Mouse (Mus musculus): Measurements from ENCODE around the gene Strn4. TPM values are rescaled to one million over a fixed set of nuclear protein-coding genes. Genes with fewer than 3 reads are reported as not detected.

Gene Strn4
- polyA plus RNA-seq, 2 experiments = 109 to 197 TPM

GRCm38 (mm10) chr7:16810920-16811648, 4.6 kb upstream of the Strn4 start:
- Histone ChIP-seq H3K36me3 (ENCODE audit: control insufficient read depth, insufficient read depth, low read length) (peaks cover 36% of the 10 kb centered on the region), H3K4me2 (replicated peaks; ENCODE audit: low read depth, low read length, severe bottlenecking) (peak overlapping the region; percentile 96), H3K9me3 (ENCODE audit: control insufficient read depth, low read length) (no peaks in the 10 kb centered on the region), H3K27ac (replicated peaks; ENCODE audit: low read depth, low read length) (no peak overlapping the region), H3K4me1 (ENCODE audit: control insufficient read depth, insufficient read depth, low read length) (peaks cover 22% of the 10 kb centered on the region), H3K4me3 (replicated peaks; ENCODE audit: low read length) (peak overlapping the region; percentile 46), H3K9ac (ENCODE audit: low read depth, low read length, severe bottlenecking) (peak overlapping the region; percentile 50), H3K27me3 (ENCODE audit: control insufficient read depth, insufficient read depth, low read length) (peaks cover 21% of the 10 kb centered on the region)
- no peak for ATAC-seq (ENCODE audit: low FRiP score, low read depth)
- DNase-seq (ENCODE audit: low spot score) = peak; percentile 45
- WGBS = 4% methylated on average over 90 of the region's 90 CpGs
- TF ChIP-seq POLR2A (IDR thresholded peaks at IDR 0.05; ENCODE audit: borderline replicate concordance, extremely low read depth, insufficient read depth, insufficient read length) = no peak

GRCm38 (mm10) chr7:16811649-16812070, 4.0 kb upstream of the Strn4 start:
- H3K4me2 ChIP-seq (replicated peaks; ENCODE audit: low read depth, low read length, severe bottlenecking) = peak overlapping the region; percentile 96
- peak overlapping the region; percentile 46 for H3K4me3 ChIP-seq (replicated peaks; ENCODE audit: low read length)
- H3K27me3 ChIP-seq (ENCODE audit: control insufficient read depth, insufficient read depth, low read length) = peaks cover 21% of the 10 kb centered on the region
- no peak for ATAC-seq (ENCODE audit: low FRiP score, low read depth)
- no peak overlapping the region for H3K27ac ChIP-seq (replicated peaks; ENCODE audit: low read depth, low read length)
- H3K9ac ChIP-seq (ENCODE audit: low read depth, low read length, severe bottlenecking) = peak overlapping the region; percentile 50; the same call in 1 of the 2 replicates
- TF ChIP-seq POLR2A (IDR thresholded peaks at IDR 0.05; ENCODE audit: borderline replicate concordance, extremely low read depth, insufficient read depth, insufficient read length) = no peak
- no peaks in the 10 kb centered on the region for H3K9me3 ChIP-seq (ENCODE audit: control insufficient read depth, low read length)
- peaks cover 22% of the 10 kb centered on the region for H3K4me1 ChIP-seq (ENCODE audit: control insufficient read depth, insufficient read depth, low read length)
- no peak for DNase-seq (ENCODE audit: low spot score)
- WGBS = 11% methylated on average over 17 of the region's 17 CpGs
- H3K36me3 ChIP-seq (ENCODE audit: control insufficient read depth, insufficient read depth, low read length) = peaks cover 36% of the 10 kb centered on the region

DNA sequence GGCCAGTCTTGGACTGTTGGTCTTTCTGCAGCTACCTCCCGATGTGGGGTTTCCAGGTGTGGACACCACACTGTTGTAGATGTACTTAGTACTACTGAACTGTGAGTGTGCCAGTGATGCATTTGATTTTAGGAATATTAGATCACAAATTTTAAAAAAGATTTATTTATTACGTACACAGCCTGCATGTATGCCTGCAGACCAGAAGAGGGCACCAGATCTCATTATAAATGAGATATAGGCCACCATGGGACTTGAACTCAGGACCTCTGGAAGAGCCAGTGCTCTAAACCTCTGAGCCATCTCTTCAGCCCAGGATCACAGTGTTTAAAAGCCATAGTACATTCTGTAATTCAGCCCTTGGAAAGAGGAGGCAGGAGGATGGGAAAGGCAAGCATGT, 3.2 kb upstream of the Strn4 start:
- 79% methylated on average over 2 of the region's 2 CpGs for WGBS
- H3K27ac ChIP-seq (replicated peaks; ENCODE audit: low read depth, low read length) = no peak overlapping the region
- ATAC-seq (ENCODE audit: low FRiP score, low read depth) (no peak), DNase-seq (ENCODE audit: low spot score) (no peak)
- no peak for TF ChIP-seq POLR2A (IDR thresholded peaks at IDR 0.05; ENCODE audit: borderline replicate concordance, extremely low read depth, insufficient read depth, insufficient read length)
- H3K4me1 ChIP-seq (ENCODE audit: control insufficient read depth, insufficient read depth, low read length) = peaks cover 26% of the 10 kb centered on the region
- H3K4me2 ChIP-seq (replicated peaks; ENCODE audit: low read depth, low read length, severe bottlenecking) = no peak overlapping the region
- H3K9ac ChIP-seq (ENCODE audit: low read depth, low read length, severe bottlenecking) = no peak overlapping the region
- peaks cover 21% of the 10 kb centered on the region for H3K27me3 ChIP-seq (ENCODE audit: control insufficient read depth, insufficient read depth, low read length)
- H3K36me3 ChIP-seq (ENCODE audit: control insufficient read depth, insufficient read depth, low read length) = peaks cover 32% of the 10 kb centered on the region
- H3K4me3 ChIP-seq (replicated peaks; ENCODE audit: low read length) = no peak overlapping the region
- H3K9me3 ChIP-seq (ENCODE audit: control insufficient read depth, low read length) = no peaks in the 10 kb centered on the region

DNA sequence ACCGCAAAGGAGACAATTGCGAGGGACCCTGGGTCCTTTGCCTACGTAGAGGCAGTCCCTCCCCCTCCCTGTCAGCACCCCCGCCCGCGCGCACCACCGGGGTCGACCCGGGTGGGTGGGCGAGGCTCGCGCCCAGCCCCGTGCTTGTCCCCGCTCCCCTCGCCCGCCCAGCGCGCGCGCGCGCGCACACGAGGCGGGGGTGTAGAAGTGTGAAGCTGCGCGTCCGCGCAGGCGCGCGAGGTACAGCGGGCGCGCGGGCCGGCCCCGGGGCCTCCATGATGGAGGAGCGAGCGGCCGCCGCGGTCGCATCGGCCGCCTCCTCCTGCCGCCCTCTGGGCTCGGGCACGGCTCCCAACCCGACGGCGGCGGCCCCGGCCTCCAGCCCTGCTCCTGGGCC, 387 bp downstream of the Strn4 start:
- H3K4me3 ChIP-seq (replicated peaks; ENCODE audit: low read length) = peak overlapping the region; percentile 98
- peaks cover 12% of the 10 kb centered on the region for H3K27me3 ChIP-seq (ENCODE audit: control insufficient read depth, insufficient read depth, low read length)
- DNase-seq (ENCODE audit: low spot score) (peak; percentile 82), ATAC-seq (ENCODE audit: low FRiP score, low read depth) (peak; percentile 84)
- H3K4me1 ChIP-seq (ENCODE audit: control insufficient read depth, insufficient read depth, low read length) = peaks cover 42% of the 10 kb centered on the region
- no peaks in the 10 kb centered on the region for H3K9me3 ChIP-seq (ENCODE audit: control insufficient read depth, low read length)
- H3K9ac ChIP-seq (ENCODE audit: low read depth, low read length, severe bottlenecking) = peak overlapping the region; percentile 100
- TF ChIP-seq POLR2A (IDR thresholded peaks at IDR 0.05; ENCODE audit: borderline replicate concordance, extremely low read depth, insufficient read depth, insufficient read length) = peak; percentile 63; the same call in 1 of the 2 replicates
- H3K4me2 ChIP-seq (replicated peaks; ENCODE audit: low read depth, low read length, severe bottlenecking) = peak overlapping the region; percentile 73
- peaks cover 16% of the 10 kb centered on the region for H3K36me3 ChIP-seq (ENCODE audit: control insufficient read depth, insufficient read depth, low read length)
- peak overlapping the region; percentile 98 for H3K27ac ChIP-seq (replicated peaks; ENCODE audit: low read depth, low read length)
- WGBS = under 1% methylated on average over 16 of the region's 55 CpGs

DNA sequence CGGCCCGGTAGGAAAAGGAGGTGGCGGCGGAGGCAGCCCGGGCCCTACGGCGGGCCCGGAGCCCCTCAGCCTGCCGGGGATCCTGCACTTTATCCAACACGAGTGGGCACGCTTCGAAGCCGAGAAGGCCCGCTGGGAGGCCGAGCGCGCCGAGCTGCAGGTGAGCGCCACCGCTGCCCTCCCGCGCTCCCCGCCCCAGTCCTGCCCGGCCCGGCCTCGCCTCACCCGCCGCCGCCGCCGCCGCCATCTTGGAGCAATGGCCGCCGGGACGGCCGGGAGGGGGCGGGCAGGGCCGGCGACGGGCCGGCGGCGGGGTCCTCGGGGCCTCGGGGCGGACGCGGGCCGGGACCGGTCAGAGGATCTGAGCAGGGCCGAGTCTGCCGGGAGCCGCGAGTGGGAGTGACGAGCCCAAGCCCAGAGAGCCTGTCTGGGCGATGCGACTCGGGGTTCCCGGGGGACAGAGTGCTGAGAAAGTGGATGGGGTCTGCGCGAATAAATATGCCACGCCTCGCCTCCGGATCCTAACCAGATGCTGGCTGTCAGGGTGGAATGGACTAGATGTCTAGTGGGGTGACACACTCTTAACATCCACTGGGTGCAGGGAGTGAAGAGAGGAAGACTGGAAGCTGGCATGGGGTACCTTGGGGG, 910 bp downstream of the Strn4 start, which contains the start of gene Fkrp:
Gene Fkrp (minus strand): TSS at position 258 of the 648 bp plus-strand sequence.
- peak within 1 kb of the TSS; percentile 100 for H3K9ac ChIP-seq (ENCODE audit: low read depth, low read length, severe bottlenecking)
- peak within 1 kb of the TSS; percentile 98 for H3K27ac ChIP-seq (replicated peaks; ENCODE audit: low read depth, low read length)
- peak within 1 kb of the TSS; percentile 73 for H3K4me2 ChIP-seq (replicated peaks; ENCODE audit: low read depth, low read length, severe bottlenecking)
- H3K4me1 ChIP-seq (ENCODE audit: control insufficient read depth, insufficient read depth, low read length) = peaks cover 38% of the 10 kb centered on the region
- no peak for TF ChIP-seq POLR2A (IDR thresholded peaks at IDR 0.05; ENCODE audit: borderline replicate concordance, extremely low read depth, insufficient read depth, insufficient read length)
- DNase-seq (ENCODE audit: low spot score) (peak; percentile 18), ATAC-seq (ENCODE audit: low FRiP score, low read depth) (peak; percentile 69)
- H3K9me3 ChIP-seq (ENCODE audit: control insufficient read depth, low read length) = no peaks in the 10 kb centered on the region
- H3K4me3 ChIP-seq (replicated peaks; ENCODE audit: low read length) = peak within 1 kb of the TSS; percentile 98
- H3K36me3 ChIP-seq (ENCODE audit: control insufficient read depth, insufficient read depth, low read length) = peaks cover 16% of the 10 kb centered on the region
- H3K27me3 ChIP-seq (ENCODE audit: control insufficient read depth, insufficient read depth, low read length) = peaks cover 8% of the 10 kb centered on the region
- WGBS = 0% methylated on average over 39 of the region's 64 CpGs
